Mouse (Mus musculus): ENCODE data around the gene Tnfrsf9.
"Not testable (repeated sequence)": the region's sequence is repeated elsewhere in the genome, so short reads cannot be mapped to it uniquely, and the experiment has no call there.

Tnfrsf9 gene

DNA sequence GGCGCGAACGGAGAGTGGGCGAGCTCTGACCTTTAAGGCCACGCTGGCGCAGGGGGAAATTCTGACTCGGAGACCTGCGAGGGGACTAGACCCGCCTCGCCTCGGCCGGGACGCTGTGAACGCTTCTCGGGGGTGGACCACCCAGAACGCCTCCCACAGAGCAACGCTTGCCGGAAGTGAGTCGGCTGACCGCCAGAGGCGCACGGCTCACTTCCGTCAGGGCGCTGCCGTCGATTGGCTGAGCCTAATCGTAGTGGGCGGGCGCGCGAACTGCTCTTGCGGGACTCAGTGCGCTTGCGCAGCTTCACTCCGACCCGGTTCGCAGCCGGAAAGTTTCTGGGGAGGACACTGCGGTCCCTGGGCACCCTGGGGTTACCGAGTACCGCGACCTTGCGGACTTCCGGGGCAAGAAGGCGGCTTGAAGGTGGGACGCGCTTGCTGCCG lies at the start of gene Tnfrsf9, which contains the start of gene Park7:
Gene Tnfrsf9, plus strand, starts transcription at position 273 of the 444 bp plus-strand sequence.
Gene Park7, minus strand, starts transcription at position 148 of the 444 bp plus-strand sequence.
- peak; percentile 91 for DNase-seq (ENCODE audit: low read depth)

DNA sequence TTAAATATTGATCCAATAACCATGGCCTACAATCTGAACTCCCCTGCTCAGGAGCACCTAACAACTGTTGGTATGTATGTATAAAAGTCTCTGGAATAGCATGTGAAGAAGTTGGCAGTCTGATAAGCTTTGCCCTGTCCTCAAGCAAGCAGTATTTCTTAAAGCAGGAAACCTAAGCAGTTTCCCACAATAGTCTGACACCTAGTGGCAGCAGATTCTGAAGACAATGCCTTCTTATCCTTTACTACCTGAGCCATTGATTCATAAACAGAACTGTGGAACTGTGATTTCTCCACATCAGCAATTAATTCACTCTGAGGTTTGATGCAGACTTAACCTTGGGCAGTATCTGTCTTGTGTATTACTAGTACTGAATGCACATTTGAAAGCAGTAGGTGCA lies 49.0 kb upstream of the Tnfrsf9 start:
- no peak for DNase-seq (ENCODE audit: low read depth)

DNA sequence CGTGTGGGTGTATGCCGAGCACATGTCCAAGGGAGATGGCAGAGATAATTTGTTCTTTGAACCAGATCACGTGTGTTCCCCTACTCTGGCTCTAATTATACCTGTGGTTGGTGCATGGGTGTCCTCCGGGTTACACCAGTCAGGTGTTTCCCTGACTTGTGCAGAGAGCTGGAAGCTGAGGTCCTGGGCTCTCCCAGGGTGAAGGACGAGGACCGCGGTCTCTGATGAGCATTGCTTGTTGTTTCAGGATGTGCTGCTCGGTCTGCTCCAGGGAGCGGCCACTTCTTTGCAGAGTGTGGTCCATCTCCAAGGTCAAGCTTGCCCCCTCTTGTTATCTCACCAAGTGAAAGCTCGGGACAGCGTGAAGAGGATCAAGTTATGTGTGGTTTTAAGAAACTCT lies 48.3 kb upstream of the Tnfrsf9 start:
- DNase-seq (ENCODE audit: low read depth) = no peak

DNA sequence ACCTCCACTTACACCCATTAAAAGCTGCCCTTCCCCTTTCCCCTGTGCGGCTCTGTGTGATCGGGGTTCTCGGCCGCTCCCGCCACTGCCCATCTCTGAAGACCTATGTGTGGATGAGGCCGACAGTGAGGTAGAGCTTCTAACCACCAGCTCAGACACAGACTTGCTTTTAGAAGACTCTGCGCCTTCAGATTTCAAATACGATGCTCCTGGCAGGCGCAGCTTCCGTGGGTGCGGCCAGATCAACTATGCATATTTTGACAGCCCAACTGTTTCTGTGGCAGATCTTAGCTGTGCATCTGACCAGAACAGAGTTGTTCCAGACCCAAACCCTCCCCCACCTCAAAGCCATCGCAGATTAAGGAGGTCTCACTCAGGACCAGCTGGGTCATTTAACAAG lies 47.9 kb upstream of the Tnfrsf9 start:
- DNase-seq (ENCODE audit: low read depth) = no peak

DNA sequence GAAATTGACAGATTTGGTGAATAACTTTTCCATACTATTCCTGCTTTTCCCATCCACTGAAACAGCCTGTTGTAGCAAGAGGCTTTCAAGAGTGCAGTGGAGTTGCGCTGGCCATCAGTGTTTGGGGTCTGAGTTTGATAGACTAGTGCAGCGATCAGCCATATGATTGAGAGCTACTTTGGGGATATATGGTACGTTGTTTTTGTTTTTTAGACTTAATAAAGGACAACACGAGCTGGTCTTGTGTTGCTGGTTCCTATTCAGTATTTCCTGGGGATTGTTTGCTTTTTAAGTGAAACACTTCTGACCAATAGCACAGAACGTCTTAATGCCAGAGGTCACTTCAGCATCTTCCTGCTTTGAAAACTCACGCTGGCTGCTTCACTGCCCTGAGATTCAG lies 46.2 kb upstream of the Tnfrsf9 start:
- no peak for DNase-seq (ENCODE audit: low read depth)

DNA sequence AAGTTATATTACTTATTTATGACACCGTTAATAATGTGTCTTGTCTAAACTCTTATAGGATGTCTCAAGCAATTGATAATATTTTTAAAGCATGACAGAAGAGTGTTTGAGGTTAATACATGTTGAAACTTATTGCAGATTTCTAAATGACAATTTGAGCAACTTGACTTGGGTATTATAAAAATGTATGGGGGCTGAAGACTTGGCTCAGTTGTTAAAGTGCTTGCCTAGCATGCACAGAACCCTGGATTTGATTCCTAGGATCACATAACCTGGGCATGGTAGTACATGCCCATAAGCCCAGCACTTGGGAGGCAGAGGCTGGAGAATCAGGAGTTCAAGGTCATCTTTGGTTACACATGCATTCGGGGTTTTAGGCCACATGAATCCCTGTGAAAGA lies 45.5 kb upstream of the Tnfrsf9 start:
- DNase-seq (ENCODE audit: low read depth) = no peak

DNA sequence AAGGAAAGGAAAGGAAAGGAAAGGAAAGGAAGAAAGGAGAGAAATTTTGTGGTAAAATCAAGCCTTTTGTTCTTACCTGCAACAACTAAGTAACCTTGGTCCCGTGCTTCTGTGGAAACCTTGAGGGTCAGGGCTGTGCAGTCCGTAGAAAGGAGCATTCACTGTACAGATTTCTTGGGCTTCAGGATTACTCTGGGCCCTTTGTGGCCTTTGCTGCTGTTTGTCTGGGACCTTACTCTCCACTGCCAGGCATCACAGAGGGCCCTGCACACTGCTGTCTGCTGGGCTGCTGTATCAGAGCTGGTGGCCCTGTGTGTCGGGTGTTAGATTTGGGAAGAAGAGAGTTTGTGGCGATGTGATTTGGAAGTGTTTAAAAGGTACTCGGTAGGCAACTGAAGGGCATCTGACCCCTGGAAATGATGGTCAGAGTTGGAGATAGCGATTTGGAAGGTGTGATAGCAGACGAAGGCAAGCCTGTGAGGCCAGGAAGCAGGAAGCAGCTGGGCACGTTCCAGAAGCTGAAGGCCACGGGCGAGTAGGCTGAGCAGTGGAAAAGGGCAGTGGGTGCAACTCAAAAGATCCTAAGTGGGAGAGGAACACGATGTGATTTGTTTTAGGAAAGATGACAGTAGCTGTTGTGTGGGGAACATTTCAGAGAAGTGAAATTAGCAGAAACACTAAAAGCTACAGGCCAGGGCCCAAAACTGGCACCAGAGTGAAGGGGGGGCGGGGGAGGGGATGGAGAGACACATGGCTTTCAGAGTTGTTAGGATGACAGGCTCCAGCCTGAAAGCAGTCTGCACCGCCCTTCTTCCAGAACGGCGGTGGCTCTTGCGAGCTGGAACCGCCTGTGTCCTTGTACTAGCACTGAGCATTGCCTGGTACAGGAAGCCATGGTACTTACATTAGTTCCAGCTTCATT lies 44.8 kb upstream of the Tnfrsf9 start:
- no peak for DNase-seq (ENCODE audit: low read depth)

DNA sequence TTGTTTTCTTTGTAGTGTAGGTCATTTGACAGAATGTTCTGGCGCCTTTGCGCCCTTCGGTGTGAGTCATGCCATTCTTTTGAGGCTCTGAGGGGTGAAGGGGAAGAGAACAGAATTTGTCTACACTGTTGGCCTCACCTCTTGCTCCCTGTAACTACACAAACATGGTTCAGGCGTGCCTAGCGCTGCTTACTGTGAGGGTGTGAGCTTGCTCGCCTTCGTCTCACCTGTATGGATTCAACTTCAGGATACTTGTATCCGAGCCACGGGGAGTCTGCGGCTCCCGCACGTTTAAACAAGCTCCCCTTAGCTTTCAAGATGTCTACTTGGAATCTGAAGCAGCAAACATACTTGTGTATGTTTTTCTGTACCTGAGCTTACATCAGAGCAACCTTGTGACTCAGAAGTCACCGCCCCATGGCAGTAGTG lies 43.4 kb upstream of the Tnfrsf9 start:
- no peak for DNase-seq (ENCODE audit: low read depth)

DNA sequence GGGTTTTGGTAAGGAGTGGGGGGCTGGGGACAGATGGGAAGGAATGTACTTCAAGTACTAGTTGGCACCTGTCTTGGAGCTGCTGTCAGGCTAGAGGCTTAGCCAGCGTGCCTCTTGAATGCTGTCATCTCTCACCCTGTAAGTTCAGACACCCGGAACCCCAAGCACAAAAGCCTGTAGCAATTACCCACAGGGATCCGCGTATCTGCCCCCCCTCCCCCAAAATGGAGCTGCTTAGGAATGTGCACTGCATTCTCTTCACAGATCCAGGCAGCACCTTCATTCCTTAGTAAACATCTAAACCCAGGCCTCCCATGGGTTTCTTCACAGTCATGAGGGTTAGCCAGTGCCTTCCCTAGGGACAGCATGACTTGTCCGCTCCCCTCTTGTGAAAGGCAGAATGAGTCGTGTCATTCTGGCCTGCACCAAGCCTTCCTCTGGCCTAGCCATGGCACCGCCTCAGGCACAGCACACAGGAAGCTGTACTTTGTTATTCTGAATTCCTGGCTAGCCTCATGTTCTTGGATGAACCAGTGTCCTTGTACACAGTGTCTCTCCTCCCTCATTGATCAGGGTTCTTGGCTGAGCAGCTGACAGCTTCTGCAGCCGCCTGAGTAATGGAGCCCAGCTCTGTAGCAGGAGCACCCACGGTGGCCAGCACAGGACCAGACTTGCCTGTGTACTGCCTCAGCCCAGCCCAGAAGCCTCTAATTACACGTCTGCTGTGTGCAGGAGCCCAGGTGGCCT lies 42.8 kb upstream of the Tnfrsf9 start:
- DNase-seq (ENCODE audit: low read depth) = no peak

DNA sequence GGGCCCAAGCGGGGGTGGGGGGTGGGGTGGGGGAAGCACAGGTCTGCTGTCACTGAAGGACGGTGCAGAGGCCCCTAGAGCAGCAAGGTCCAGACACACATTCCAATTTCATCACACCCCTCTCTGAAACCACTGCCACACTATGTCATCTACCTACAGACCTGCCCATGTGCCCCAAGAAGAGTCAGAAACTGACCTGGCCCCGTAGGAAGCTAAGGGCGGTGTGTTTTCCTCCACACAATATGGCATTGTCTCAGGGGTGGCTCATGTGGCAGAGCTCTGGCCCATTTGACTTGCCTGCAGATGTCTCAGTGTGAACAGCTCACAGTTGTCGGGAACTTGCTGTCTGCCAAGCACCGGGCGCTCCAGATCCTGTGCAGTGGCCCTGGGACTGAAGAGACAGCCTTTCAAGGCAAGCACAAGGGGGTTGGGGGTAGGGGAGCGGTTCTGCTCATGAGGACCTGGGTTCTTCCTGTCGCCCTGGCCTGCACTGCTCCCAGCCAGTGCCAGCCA lies 42.2 kb upstream of the Tnfrsf9 start:
- DNase-seq (ENCODE audit: low read depth) = no peak

DNA sequence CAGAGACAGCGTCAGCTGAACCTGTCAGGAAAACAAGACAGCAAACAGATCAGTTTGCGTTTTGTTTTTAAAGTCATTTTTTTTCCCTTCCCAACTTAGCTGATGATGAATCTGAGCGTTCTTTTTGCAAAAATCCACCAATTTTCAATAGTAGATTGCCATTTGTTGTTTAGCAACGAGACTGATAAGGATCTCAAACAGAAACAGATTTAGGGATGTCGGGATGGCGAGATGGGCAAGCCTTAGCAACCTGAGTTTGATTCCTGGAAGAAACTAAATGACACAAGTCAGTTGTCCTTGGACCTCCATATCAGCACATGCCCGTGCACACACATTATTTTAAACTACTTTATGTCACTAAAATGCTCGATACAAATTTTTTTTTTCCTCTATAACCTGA lies 41.7 kb upstream of the Tnfrsf9 start:
- DNase-seq (ENCODE audit: low read depth) = no peak

DNA sequence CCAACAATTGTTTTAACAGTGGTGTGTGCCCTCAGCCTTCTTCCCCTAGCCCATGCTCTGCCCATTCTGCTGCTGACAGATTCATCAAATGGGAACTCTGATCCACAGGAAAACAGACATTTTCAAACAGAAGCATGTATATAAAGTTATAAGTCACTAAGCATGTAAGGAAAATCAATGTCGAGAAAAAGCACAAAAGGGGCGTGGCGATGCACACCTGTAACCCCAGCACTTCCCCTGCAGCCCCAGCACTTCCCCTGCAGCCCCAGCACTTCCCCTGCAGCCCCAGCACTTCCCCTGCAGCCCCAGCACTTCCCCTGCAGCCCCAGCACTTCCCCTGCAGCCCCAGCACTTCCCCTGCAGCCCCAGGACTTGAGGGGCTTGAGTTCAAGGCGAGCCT lies 39.9 kb upstream of the Tnfrsf9 start:
- not testable (repeated sequence) for DNase-seq (ENCODE audit: low read depth)

DNA sequence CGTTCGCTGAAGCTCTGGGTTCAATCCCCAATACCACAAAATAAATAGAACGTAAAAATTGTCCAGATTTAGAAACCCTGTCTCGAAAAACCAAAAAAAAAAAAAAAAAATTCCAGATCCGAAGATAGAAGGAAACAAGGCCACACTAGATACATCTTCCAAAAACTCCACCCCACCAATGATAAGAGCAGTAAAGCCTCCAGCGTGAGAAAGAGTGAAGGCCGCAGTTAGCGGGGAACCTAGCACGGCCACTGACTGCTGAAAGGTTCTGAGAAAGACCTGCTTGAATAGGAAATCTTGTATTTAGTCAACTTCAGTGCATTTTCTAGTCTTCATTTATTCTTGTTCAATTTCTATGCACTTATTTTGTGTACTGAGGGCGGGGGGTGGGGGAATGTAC lies 39.0 kb upstream of the Tnfrsf9 start:
- DNase-seq (ENCODE audit: low read depth) = no peak

DNA sequence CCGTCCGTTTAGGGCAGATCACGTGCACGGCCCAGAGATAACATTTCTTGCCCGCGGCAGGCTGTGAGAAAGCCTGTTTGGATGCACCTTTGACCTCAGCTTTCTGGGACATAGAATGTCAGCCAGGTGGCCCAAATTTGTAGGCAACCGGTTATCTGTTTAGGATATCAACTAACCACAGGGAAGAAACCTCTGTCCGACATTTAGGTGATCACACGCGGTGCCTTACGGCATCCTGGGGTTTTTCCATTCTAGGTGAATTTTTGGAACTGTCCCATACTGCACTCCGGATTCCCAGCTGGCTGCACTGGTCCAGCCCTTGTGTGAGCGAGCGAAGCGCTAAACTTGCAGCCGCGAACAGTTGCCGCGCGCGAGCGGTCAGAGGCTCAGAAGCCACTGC lies 34.7 kb upstream of the Tnfrsf9 start:
- DNase-seq (ENCODE audit: low read depth) = no peak

DNA sequence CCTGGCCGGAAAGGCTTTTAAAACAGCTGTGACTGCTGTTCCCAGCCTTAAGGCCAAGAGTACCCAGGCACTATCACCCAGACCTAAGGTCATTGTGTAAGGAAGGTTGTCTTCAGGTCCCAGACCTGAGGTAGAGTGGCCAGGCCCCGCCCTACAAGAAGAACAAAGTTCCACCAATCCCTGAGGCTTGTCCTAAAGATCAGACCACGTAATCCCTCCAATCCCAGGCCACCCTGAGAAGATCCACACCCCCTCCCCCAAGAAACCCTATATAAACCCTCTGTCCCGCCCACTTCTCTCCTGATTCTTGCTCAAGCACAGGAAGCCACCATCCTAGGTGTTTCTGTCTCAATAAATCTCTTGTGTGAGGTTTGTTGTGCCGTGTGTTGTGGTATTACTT lies 34.0 kb upstream of the Tnfrsf9 start:
- DNase-seq (ENCODE audit: low read depth) = no peak

DNA sequence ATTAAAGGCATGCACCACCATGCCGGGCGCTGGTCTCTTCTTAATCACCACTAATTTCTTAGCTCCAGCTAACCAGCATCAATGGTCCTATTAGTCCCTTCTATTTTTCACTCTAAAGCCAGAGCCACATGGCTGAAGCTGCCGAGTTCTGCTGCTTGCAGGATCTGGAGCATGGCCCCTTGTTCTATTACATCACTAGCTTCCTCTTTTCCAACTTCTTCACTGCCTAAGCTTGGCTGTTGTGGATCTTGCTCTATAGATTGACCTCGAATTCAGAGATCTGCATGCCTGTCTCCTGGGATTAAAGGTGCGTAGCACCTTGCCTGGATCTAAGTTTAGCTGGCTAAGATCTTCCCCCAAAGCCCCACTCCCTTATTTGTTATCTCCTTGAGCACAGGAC lies 31.7 kb upstream of the Tnfrsf9 start:
- no peak for DNase-seq (ENCODE audit: low read depth)

DNA sequence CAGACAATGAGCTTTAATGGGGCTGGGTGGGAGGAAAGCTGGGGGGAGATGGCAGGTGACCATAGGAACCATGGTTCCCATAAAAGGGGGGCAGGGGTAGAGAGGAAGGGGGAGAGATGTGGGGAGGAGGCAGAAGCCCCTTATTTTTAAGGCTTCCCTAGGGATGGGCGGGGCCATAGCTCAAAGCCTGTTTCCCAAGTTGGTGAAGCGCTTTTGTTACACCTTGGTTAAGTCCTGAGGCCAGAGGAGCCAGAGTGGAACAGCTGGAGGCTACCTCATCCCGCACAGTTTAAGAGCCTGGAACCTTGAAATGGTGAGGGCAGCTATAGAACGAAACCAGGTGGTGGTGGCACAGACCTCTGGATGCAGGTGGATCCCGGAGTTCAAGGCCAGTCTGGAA lies 26.5 kb upstream of the Tnfrsf9 start:
- no peak for DNase-seq (ENCODE audit: low read depth)

DNA sequence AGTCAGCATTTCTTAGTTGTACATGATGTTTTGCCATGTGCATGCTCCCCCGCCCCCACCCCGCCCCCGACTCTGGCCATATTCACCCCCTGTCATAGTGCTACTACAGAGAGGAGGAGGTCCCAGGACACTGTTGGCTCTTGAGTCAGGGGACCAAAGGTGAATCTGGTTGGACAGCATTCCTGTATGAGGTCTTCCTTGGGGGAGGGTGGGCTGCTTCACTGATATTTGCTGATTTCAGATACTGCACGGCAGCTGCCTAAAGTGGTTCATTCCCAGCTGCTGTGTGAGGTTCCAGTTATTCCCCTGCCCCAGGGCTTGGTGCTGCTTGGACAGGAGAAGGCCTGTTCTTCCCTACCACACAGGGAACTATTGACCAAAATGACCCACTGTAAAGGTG lies 25.9 kb upstream of the Tnfrsf9 start:
- DNase-seq (ENCODE audit: low read depth) = no peak

DNA sequence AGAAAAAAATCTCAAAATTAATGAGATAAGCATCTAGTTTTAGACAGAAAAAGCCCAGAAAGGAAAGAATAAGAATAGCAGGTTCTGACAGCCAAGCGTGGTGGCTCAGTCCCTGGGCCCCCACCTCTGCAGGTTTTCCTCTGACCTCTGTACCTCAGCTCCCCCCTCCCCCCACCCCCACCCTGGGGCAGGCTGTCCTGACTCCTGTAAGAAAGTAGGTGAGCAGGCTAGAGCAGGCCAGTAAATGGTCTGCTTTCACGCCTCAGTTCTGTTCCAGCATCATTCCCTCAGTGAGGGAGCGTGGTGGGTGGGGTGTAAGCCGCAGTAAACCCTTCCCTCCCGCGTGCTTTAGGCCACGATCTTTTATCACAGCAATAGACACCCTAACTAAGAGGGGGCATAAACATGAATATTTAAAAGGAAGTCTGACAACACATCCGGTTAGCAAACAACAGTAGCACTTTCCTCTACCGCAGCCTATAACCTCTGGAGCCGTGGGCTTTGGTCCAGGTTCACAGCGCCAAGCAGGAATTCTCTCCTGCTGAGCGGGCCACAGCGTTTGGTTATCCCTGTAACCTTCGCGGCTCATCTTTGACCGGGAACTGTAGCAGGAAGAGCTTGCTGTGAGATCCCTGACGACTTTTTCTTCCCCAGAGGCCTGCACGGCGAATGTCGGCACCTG lies 24.9 kb upstream of the Tnfrsf9 start:
- DNase-seq (ENCODE audit: low read depth) = no peak

DNA sequence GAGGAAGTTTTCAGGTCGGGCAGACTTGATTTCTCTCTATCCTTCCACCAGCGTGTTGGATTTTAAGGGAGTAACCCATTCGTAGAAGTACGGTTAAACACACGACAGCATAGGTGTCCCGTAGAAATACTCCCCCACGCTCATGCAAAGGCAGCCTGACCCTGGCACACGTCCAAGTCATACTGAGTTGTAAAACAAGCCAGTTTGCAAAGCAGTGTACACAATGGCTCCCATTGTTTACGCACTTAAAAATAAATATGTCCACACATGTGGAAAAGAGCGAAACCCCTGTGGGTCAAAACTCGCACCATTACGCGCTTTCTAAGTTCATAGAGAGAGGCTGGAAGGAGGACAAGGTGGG lies 24.4 kb upstream of the Tnfrsf9 start:
- DNase-seq (ENCODE audit: low read depth) = no peak

DNA sequence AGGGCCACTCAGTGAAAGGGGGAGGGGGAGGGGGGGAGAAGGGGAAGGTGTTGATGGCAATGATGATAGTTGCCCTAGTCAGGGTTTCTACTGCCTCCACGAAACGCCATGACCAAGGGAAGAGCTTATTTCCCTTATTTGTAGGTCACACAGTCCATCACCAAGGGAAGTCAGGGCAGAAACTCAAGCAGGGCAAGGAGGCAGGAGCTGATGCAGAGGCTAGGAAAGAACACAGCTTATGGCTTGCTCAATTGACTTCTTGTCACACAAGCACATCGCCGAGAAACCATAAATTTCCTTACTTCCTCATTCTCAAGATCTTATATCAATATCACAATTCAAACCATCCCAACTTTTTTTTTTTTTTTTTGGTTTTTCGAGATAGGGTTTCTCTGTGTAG lies 23.1 kb upstream of the Tnfrsf9 start:
- DNase-seq (ENCODE audit: low read depth) = no peak

DNA sequence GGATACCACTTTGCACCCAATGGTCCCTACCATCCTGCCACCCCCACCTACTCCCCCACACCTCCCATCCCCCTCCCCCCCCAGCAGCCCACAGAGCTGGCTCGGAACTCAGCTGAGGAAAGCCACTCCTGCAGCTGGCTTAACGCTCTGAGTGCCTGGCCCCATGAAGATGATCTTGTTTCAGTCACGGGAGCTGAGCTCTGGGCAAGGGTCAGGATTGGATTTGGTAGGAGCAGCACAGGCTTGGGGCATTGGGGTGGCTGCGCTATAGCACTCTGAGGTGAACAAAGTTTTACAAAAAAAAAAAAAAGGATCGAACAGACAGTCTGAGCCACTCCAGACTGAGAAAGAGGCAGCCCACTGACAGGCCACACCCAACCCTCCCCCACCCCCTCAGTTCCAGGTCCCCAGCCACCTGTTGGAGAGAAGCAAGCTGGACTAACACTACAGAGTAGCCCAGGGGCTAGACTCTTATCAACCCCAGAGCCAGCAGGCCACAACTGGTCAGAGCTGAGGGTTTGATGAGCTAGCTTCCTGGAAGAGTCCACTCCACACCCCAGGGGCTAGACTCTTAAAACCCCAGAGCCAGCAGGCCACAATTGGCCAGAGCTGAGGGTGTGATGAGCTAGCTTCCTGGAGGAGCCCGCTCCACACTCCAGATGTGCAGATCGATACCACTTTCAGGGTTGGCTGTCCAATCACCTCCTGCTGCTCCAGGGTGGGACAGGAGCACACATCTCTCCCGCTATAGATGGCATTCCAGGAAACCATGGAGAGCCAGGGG lies 19.5 kb upstream of the Tnfrsf9 start:
- no peak for DNase-seq (ENCODE audit: low read depth)
